Mouse (Mus musculus) myocyte (in vitro differentiated cells): ENCODE data around the gene Mbtps1. TPM values are rescaled to one million over a fixed set of nuclear protein-coding genes. Genes with fewer than 3 reads are reported as not detected.

Source experiments
- H3K27me3 ChIP-seq: one replicate; pipeline ENCODE4 v1.6.1; 2011; ENCODE audit not compliant: control insufficient read depth, insufficient read depth, insufficient read length
- H3K36me3 ChIP-seq: one replicate; pipeline ENCODE4 v1.6.1; 2011; ENCODE audit not compliant: control insufficient read depth, insufficient read depth
- H3K4me2 ChIP-seq: one replicate; pipeline ENCODE4 v1.6.1; 2011; ENCODE audit warnings: low read depth, control low read depth
- H3K4me3 ChIP-seq: one replicate; pipeline ENCODE4 v1.5.1; 2011; ENCODE audit warnings: mild to moderate bottlenecking, control low read depth, moderate library complexity
- H3K79me2 ChIP-seq: one replicate; pipeline ENCODE4 v1.6.1; 2011; ENCODE audit not compliant: control insufficient read depth, insufficient read depth
- H3ac ChIP-seq: one replicate; pipeline ENCODE4 v1.6.1; 2011; ENCODE audit not compliant: control insufficient read depth, insufficient read length
- CEBPB ChIP-seq: IDR thresholded peaks from 2 replicates; pipeline ENCODE4 v1.6.1; 2011; ENCODE audit warnings: mild to moderate bottlenecking, moderate library complexity; ENCODE audit not compliant: poor library complexity, insufficient read depth, severe bottlenecking
- E2F4 ChIP-seq: IDR thresholded peaks from one replicate; pipeline ENCODE4 v1.6.1; 2011; ENCODE audit warnings: mild to moderate bottlenecking, control low read depth, moderate library complexity; ENCODE audit not compliant: insufficient read depth
- MAX ChIP-seq: IDR thresholded peaks from one replicate; pipeline ENCODE4 v1.6.1; 2011; ENCODE audit warnings: low read depth, mild to moderate bottlenecking, control low read depth
- MYOD1 ChIP-seq, 3 experiments: IDR thresholded peaks; one replicate each; pipeline ENCODE4 v1.6.1; 2011; ENCODE audit warnings: control low read depth in 2 of 3, low read depth in 2 of 3, mild to moderate bottlenecking in 2 of 3, moderate library complexity in 1 of 3; ENCODE audit not compliant: insufficient read length in 2 of 3, control insufficient read depth in 1 of 3
- MYOG ChIP-seq, 3 experiments: IDR thresholded peaks; one replicate each; pipeline ENCODE4 v1.6.1; 2011; ENCODE audit warnings: control low read depth in 2 of 3, low read depth in 2 of 3, mild to moderate bottlenecking in 2 of 3; ENCODE audit not compliant: insufficient read length in 2 of 3, control insufficient read depth in 1 of 3, insufficient read depth in 1 of 3
- POLR2A ChIP-seq: IDR thresholded peaks from one replicate; pipeline ENCODE4 v1.6.1; 2011; ENCODE audit warnings: low read depth, mild to moderate bottlenecking, control low read depth, moderate library complexity; ENCODE audit not compliant: insufficient read length
- POLR2AphosphoS2 ChIP-seq: IDR thresholded peaks from one replicate; pipeline ENCODE4 v1.6.1; 2011; ENCODE audit warnings: low read depth, control low read depth; ENCODE audit not compliant: insufficient read length
- REST ChIP-seq: IDR thresholded peaks from one replicate; pipeline ENCODE4 v1.6.1; 2011; ENCODE audit warnings: mild to moderate bottlenecking, control low read depth, moderate library complexity; ENCODE audit not compliant: insufficient read depth, insufficient read length
- SRF ChIP-seq: IDR thresholded peaks from one replicate; pipeline ENCODE4 v1.6.1; 2011; ENCODE audit warnings: low read depth; ENCODE audit not compliant: control insufficient read depth, insufficient read length
- TCF12 ChIP-seq: IDR thresholded peaks from one replicate; pipeline ENCODE4 v1.6.1; 2011; ENCODE audit warnings: mild to moderate bottlenecking, control low read depth; ENCODE audit not compliant: poor library complexity, insufficient read depth, severe bottlenecking
- TCF3 ChIP-seq: IDR thresholded peaks from one replicate; pipeline ENCODE4 v1.6.1; 2011; ENCODE audit warnings: low read depth, control low read depth; ENCODE audit not compliant: insufficient read length
- USF1 ChIP-seq: IDR thresholded peaks from one replicate; pipeline ENCODE4 v1.6.1; 2011; ENCODE audit warnings: low read depth, mild to moderate bottlenecking, control low read depth, moderate library complexity
- polyA plus RNA-seq: library from polyadenylated mRNA; unstranded; fragments of >200 nt; fragmentation: generic; extraction: Trizol; gene quantifications from one replicate; pipeline ENCODE4 v1.2.1, GENCODE M21; 2012; ENCODE audit warnings: missing spikeins

Mbtps1 gene
- polyA plus RNA-seq, 1 experiment = 70.8 TPM

- H3K27me3 ChIP-seq = no peaks in the 10 kb centered on the region
- H3ac ChIP-seq = no peak overlapping the region
- no peak for TF ChIP-seq CEBPB
- TF ChIP-seq POLR2A = no peak
- H3K36me3 ChIP-seq = peaks cover 8% of the 10 kb centered on the region
- H3K79me2 ChIP-seq = no peaks in the 10 kb centered on the region
- no peak overlapping the region for H3K4me3 ChIP-seq
- H3K4me2 ChIP-seq = no peak overlapping the region
These were observed 7.8 kb upstream of the Mbtps1 start for GRCm38 (mm10) chr8:119566367-119566766.

GRCm38 (mm10) chr8:119563849-119564251 lies 5.3 kb upstream of the Mbtps1 start:
- no peaks in the 10 kb centered on the region for H3K79me2 ChIP-seq
- no peak for TF ChIP-seq E2F4
- no peak for TF ChIP-seq TCF3
- TF ChIP-seq CEBPB = no peak
- no peak for TF ChIP-seq SRF
- no peak for TF ChIP-seq USF1
- TF ChIP-seq TCF12 = no peak
- no peak for TF ChIP-seq POLR2AphosphoS2
- no peak for TF ChIP-seq MYOG (IDR thresholded peaks at IDR 0.05; ENCODE audit: control insufficient read depth in 1 of 3, insufficient read depth in 1 of 3, insufficient read length in 2 of 3, low read depth in 2 of 3)
- no peak for TF ChIP-seq MYOD1 (IDR thresholded peaks at IDR 0.05; ENCODE audit: control insufficient read depth in 1 of 3, insufficient read length in 2 of 3, low read depth in 2 of 3)
- TF ChIP-seq POLR2A = no peak
- no peak for TF ChIP-seq MAX
- no peak overlapping the region for H3K4me2 ChIP-seq
- no peak overlapping the region for H3K4me3 ChIP-seq
- H3K27me3 ChIP-seq = no peaks in the 10 kb centered on the region
- H3K36me3 ChIP-seq = peaks cover 8% of the 10 kb centered on the region
- no peak overlapping the region for H3ac ChIP-seq

- Histone ChIP-seq H3K79me2 (peaks cover 38% of the 10 kb centered on the region), H3K4me2 (peak overlapping the region; percentile 94), H3K27me3 (no peaks in the 10 kb centered on the region), H3ac (no peak overlapping the region), H3K4me3 (peak overlapping the region; percentile 85), H3K36me3 (peaks cover 8% of the 10 kb centered on the region)
- no peak for TF ChIP-seq SRF
- no peak for TF ChIP-seq USF1
- TF ChIP-seq TCF12 = no peak
- no peak for TF ChIP-seq TCF3
- TF ChIP-seq POLR2AphosphoS2 = no peak
- no peak for TF ChIP-seq CEBPB
- no peak for TF ChIP-seq MYOD1 (IDR thresholded peaks at IDR 0.05; ENCODE audit: control insufficient read depth in 1 of 3, insufficient read length in 2 of 3, low read depth in 2 of 3)
- TF ChIP-seq MYOG (IDR thresholded peaks at IDR 0.05; ENCODE audit: control insufficient read depth in 1 of 3, insufficient read depth in 1 of 3, insufficient read length in 2 of 3, low read depth in 2 of 3) = no peak
- no peak for TF ChIP-seq REST
- TF ChIP-seq POLR2A = no peak
- no peak for TF ChIP-seq MAX
- TF ChIP-seq E2F4 = no peak
These were observed 826 bp upstream of the Mbtps1 start for GRCm38 (mm10) chr8:119559402-119559720.

GRCm38 (mm10) chr8:119557821-119558602 lies 523 bp downstream of the Mbtps1 start:
- Histone ChIP-seq H3K27me3 (no peaks in the 10 kb centered on the region), H3K4me2 (peak overlapping the region; percentile 100), H3ac (peak overlapping the region; percentile 80), H3K4me3 (peak overlapping the region; percentile 85), H3K79me2 (peaks cover 52% of the 10 kb centered on the region), H3K36me3 (peaks cover under 1% of the 10 kb centered on the region)
- peak; percentile 72 for TF ChIP-seq POLR2A
- TF ChIP-seq SRF = no peak

GRCm38 (mm10) chr8:119557132-119557531 lies 1.4 kb downstream of the Mbtps1 start:
- H3ac ChIP-seq = no peak overlapping the region
- H3K4me2 ChIP-seq = peak overlapping the region; percentile 100
- no peaks in the 10 kb centered on the region for H3K36me3 ChIP-seq
- H3K79me2 ChIP-seq = peaks cover 61% of the 10 kb centered on the region
- no peaks in the 10 kb centered on the region for H3K27me3 ChIP-seq
- TF ChIP-seq MYOG (IDR thresholded peaks at IDR 0.05; ENCODE audit: control insufficient read depth in 1 of 3, insufficient read depth in 1 of 3, insufficient read length in 2 of 3, low read depth in 2 of 3) (no peak), MAX (no peak), TCF12 (no peak), USF1 (no peak), E2F4 (no peak), POLR2AphosphoS2 (no peak), CEBPB (no peak), TCF3 (no peak), POLR2A (no peak), MYOD1 (IDR thresholded peaks at IDR 0.05; ENCODE audit: control insufficient read depth in 1 of 3, insufficient read length in 2 of 3, low read depth in 2 of 3) (no peak), SRF (no peak), REST (no peak)
- peak overlapping the region; percentile 85 for H3K4me3 ChIP-seq
